Mouse (Mus musculus) embryonic facial prominence, embryonic 13.5 days (tissue): Measurements from ENCODE around the gene Pcdh19. TPM values are rescaled to one million over a fixed set of nuclear protein-coding genes. Genes with fewer than 3 reads are reported as not detected.
A peak's percentile ranks its signal among the peaks of the same experiment; 100 is the strongest.

Experiments used
- ATAC-seq: fragments of 200-750 bp; cut with Nextera tagmentation; 2 replicates; pipeline ENCODE4 v1.8.0; 2017; ENCODE audit warnings: low read depth; ENCODE audit not compliant: insufficient number of reproducible peaks, insufficient read depth, low FRiP score, low TSS enrichment
- H3K27ac ChIP-seq: fragments of 300-500 bp; sonication (generic); 2 replicates; pipeline ENCODE4 v1.5.1; 2015; ENCODE audit warnings: moderate library complexity, mild to moderate bottlenecking, inconsistent platforms
- H3K27me3 ChIP-seq: fragments of 300-500 bp; sonication (generic); 2 replicates; pipeline ENCODE4 v1.6.1; 2015; ENCODE audit warnings: mild to moderate bottlenecking, inconsistent platforms
- H3K36me3 ChIP-seq: fragments of 300-500 bp; sonication (generic); 2 replicates; pipeline ENCODE4 v1.6.1; 2015; ENCODE audit warnings: mild to moderate bottlenecking, inconsistent platforms
- H3K4me1 ChIP-seq: fragments of 300-500 bp; sonication (generic); 2 replicates; pipeline ENCODE4 v1.6.1; 2015; ENCODE audit warnings: inconsistent platforms
- H3K4me2 ChIP-seq: fragments of 300-500 bp; sonication (generic); 2 replicates; pipeline ENCODE4 v1.6.1; 2015; ENCODE audit warnings: moderate library complexity, mild to moderate bottlenecking, inconsistent platforms
- H3K4me3 ChIP-seq: fragments of 300-500 bp; sonication (generic); 2 replicates; pipeline ENCODE4 v1.5.1; 2015; ENCODE audit warnings: mild to moderate bottlenecking, inconsistent platforms
- H3K9ac ChIP-seq: fragments of 300-500 bp; sonication (generic); 2 replicates; pipeline ENCODE4 v1.6.1; 2015; ENCODE audit warnings: mild to moderate bottlenecking, inconsistent platforms
- H3K9me3 ChIP-seq: fragments of 300-500 bp; sonication (generic); 2 replicates; pipeline ENCODE4 v1.6.1; 2016; ENCODE audit warnings: inconsistent platforms
- WGBS: fragments of 180-500 bp; shearing (Covaris S2); methylation state at CpG from one replicate; pipeline ENCODE4 v1.1.7; 2015; ENCODE audit warnings: mixed read lengths; 5-methylcytosine and 5-hydroxymethylcytosine counted together
- polyA plus RNA-seq: library from polyadenylated mRNA; unstranded; fragments of >200 nt; fragmentation: Nextera tagmentation; extraction: Ambion mirVana; gene quantifications from 2 replicates; pipeline ENCODE4 v1.2.1, GENCODE M21; 2015

Pcdh19 gene
- polyA plus RNA-seq, 1 experiment from 2014 or later: 10.6 TPM

- Histone ChIP-seq H3K27me3 (peaks cover 57% of the 10 kb centered on the region), H3K27ac (no peak overlapping the region), H3K9ac (0 out of 2 replicates have a peak overlapping the region, but pooled peaks have one; percentile 46)
These were observed 926 bp upstream of the Pcdh19 start for GRCm38 (mm10) chrX:133689576-133690250.

GRCm38 (mm10) chrX:133688156-133688555, 631 bp downstream of the Pcdh19 start:
- WGBS: 29% methylated on average over 27 of the region's 31 CpGs
- H3K9ac ChIP-seq: peak overlapping the region; percentile 69
- no peaks in the 10 kb centered on the region for H3K4me1 ChIP-seq
- H3K4me3 ChIP-seq: peak overlapping the region; percentile 55
- H3K36me3 ChIP-seq: no peaks in the 10 kb centered on the region
- peak overlapping the region; percentile 71 for H3K27ac ChIP-seq
- ATAC-seq: no peak
- no peaks in the 10 kb centered on the region for H3K9me3 ChIP-seq
- peaks cover 52% of the 10 kb centered on the region for H3K27me3 ChIP-seq
- H3K4me2 ChIP-seq: peak overlapping the region; percentile 70

More at GRCm38 (mm10) chrX:133689576-133690250, 926 bp upstream of the Pcdh19 start:
- Histone ChIP-seq H3K4me3 (peak overlapping the region; percentile 55), H3K4me1 (no peaks in the 10 kb centered on the region), H3K4me2 (peak overlapping the region; percentile 70), H3K9me3 (no peaks in the 10 kb centered on the region), H3K36me3 (no peaks in the 10 kb centered on the region)
- ATAC-seq: no peak
- WGBS: 30% methylated on average over 35 of the region's 35 CpGs

- Histone ChIP-seq H3K9me3 (no peaks in the 10 kb centered on the region), H3K4me2 (peak overlapping the region; percentile 70), H3K4me3 (peak overlapping the region; percentile 55), H3K4me1 (no peaks in the 10 kb centered on the region), H3K9ac (peak overlapping the region; percentile 69), H3K36me3 (no peaks in the 10 kb centered on the region), H3K27me3 (peaks cover 56% of the 10 kb centered on the region), H3K27ac (no peak overlapping the region)
- peak; percentile 60; the same call in 1 of the 2 replicates for ATAC-seq
- WGBS: 22% methylated on average over 22 of the region's 37 CpGs
These were observed 1.1 kb downstream of the Pcdh19 start for GRCm38 (mm10) chrX:133687666-133688151.

GRCm38 (mm10) chrX:133686533-133687311, 2.1 kb downstream of the Pcdh19 start:
- 31% methylated on average over 54 of the region's 55 CpGs for WGBS
- peak overlapping the region; percentile 69 for H3K9ac ChIP-seq
- H3K27me3 ChIP-seq: peaks cover 61% of the 10 kb centered on the region
- H3K4me2 ChIP-seq: peak overlapping the region; percentile 70
- H3K9me3 ChIP-seq: no peaks in the 10 kb centered on the region
- no peaks in the 10 kb centered on the region for H3K4me1 ChIP-seq
- no peak overlapping the region for H3K27ac ChIP-seq
- peak overlapping the region; percentile 55 for H3K4me3 ChIP-seq
- ATAC-seq: no peak
- H3K36me3 ChIP-seq: no peaks in the 10 kb centered on the region

GRCm38 (mm10) chrX:133685572-133685971, 3.2 kb downstream of the Pcdh19 start:
- Histone ChIP-seq H3K27ac (no peak overlapping the region), H3K4me2 (peak overlapping the region; percentile 70), H3K4me3 (peak overlapping the region; percentile 55), H3K27me3 (peaks cover 59% of the 10 kb centered on the region), H3K9ac (no peak overlapping the region), H3K4me1 (no peaks in the 10 kb centered on the region), H3K36me3 (no peaks in the 10 kb centered on the region), H3K9me3 (no peaks in the 10 kb centered on the region)
- no peak for ATAC-seq
- 44% methylated on average over 12 of the region's 12 CpGs for WGBS

GRCm38 (mm10) chrX:133683961-133684360, 4.8 kb downstream of the Pcdh19 start:
- Histone ChIP-seq H3K4me2 (peak overlapping the region; percentile 70), H3K4me3 (peak overlapping the region; percentile 55; the same call in 1 of the 2 replicates), H3K9ac (no peak overlapping the region), H3K9me3 (no peaks in the 10 kb centered on the region), H3K27me3 (peaks cover 48% of the 10 kb centered on the region), H3K36me3 (no peaks in the 10 kb centered on the region), H3K4me1 (no peaks in the 10 kb centered on the region), H3K27ac (no peak overlapping the region)
- no peak for ATAC-seq
- WGBS: 33% methylated on average over 3 of the region's 3 CpGs

- H3K4me2 ChIP-seq: no peak overlapping the region
- H3K4me1 ChIP-seq: no peaks in the 10 kb centered on the region
- no peaks in the 10 kb centered on the region for H3K36me3 ChIP-seq
- 12% methylated on average over 2 of the region's 2 CpGs for WGBS
- no peaks in the 10 kb centered on the region for H3K9me3 ChIP-seq
- H3K27me3 ChIP-seq: peaks cover 17% of the 10 kb centered on the region
- H3K9ac ChIP-seq: no peak overlapping the region
- H3K4me3 ChIP-seq: no peak overlapping the region
- no peak for ATAC-seq
- H3K27ac ChIP-seq: no peak overlapping the region
These were observed 13.7 kb downstream of the Pcdh19 start for GRCm38 (mm10) chrX:133675121-133675520.

GRCm38 (mm10) chrX:133673796-133674195, 15.0 kb downstream of the Pcdh19 start:
- WGBS: 25% methylated on average over 3 of the region's 3 CpGs
- H3K9ac ChIP-seq: no peak overlapping the region

GRCm38 (mm10) chrX:133660111-133660510, 28.7 kb downstream of the Pcdh19 start:
- H3K4me3 ChIP-seq: no peak overlapping the region
- no peaks in the 10 kb centered on the region for H3K9me3 ChIP-seq
- H3K4me2 ChIP-seq: no peak overlapping the region
- H3K27ac ChIP-seq: no peak overlapping the region
- no peaks in the 10 kb centered on the region for H3K36me3 ChIP-seq
- H3K9ac ChIP-seq: no peak overlapping the region
- 61% methylated on average over 5 of the region's 5 CpGs for WGBS
- 0 out of 2 replicates have a peak, but pooled peaks cover 3% of the 10 kb centered on the region for H3K4me1 ChIP-seq
- peaks cover 21% of the 10 kb centered on the region for H3K27me3 ChIP-seq
- ATAC-seq: no peak

More at GRCm38 (mm10) chrX:133673796-133674195, 15.0 kb downstream of the Pcdh19 start:
- no peaks in the 10 kb centered on the region for H3K9me3 ChIP-seq
- no peak overlapping the region for H3K4me2 ChIP-seq
- no peak overlapping the region for H3K4me3 ChIP-seq
- H3K4me1 ChIP-seq: no peaks in the 10 kb centered on the region
- no peak for ATAC-seq
- H3K27ac ChIP-seq: no peak overlapping the region
- peaks cover 17% of the 10 kb centered on the region for H3K27me3 ChIP-seq
- no peaks in the 10 kb centered on the region for H3K36me3 ChIP-seq

GRCm38 (mm10) chrX:133657308-133658302, 31.2 kb downstream of the Pcdh19 start:
- WGBS: 21% methylated on average over 9 of the region's 9 CpGs
- no peak overlapping the region for H3K4me3 ChIP-seq
- no peak overlapping the region for H3K27ac ChIP-seq
- no peak for ATAC-seq
- no peaks in the 10 kb centered on the region for H3K36me3 ChIP-seq
- peak overlapping the region; percentile 36 for H3K4me2 ChIP-seq
- H3K9me3 ChIP-seq: no peaks in the 10 kb centered on the region
- H3K9ac ChIP-seq: no peak overlapping the region
- peaks cover 24% of the 10 kb centered on the region for H3K27me3 ChIP-seq
- 0 out of 2 replicates have a peak, but pooled peaks cover 3% of the 10 kb centered on the region for H3K4me1 ChIP-seq
